Mouse (Mus musculus): ENCODE results near the gene Nectin2. TPM values are rescaled to one million over a fixed set of nuclear protein-coding genes. Genes with fewer than 3 reads are reported as not detected.

Gene Nectin2
- total RNA-seq, 2 experiments from 2014 or later = 1.4 to 1.5 TPM

- intact Hi-C loops (cut with DNase I) = no loop called here
- TF ChIP-seq CTCF (IDR thresholded peaks at IDR 0.05) = no peak
- DNase-seq = no peak
- Histone ChIP-seq H3K27ac (no peak overlapping the region), H3K4me3 (no peak overlapping the region)
Observed at GRCm38 (mm10) chr7:19667434-19667833, 82.8 kb downstream of the Nectin2 start.

- Histone ChIP-seq H3K27ac (peak overlapping the region; percentile 24; the same call in 1 of the 2 replicates), H3K4me3 (no peak overlapping the region)
- intact Hi-C loops (cut with DNase I) = no loop called here
- no peak for DNase-seq
- TF ChIP-seq CTCF (IDR thresholded peaks at IDR 0.05) = peak; percentile 7; the same call in 1 of the 2 replicates
Observed at GRCm38 (mm10) chr7:19666750-19667149, 83.5 kb downstream of the Nectin2 start.

Other genes starting within 250 kb of the Nectin2 start
- gene Bloc1s3, start 242.1 kb downstream of the Nectin2 start, total RNA-seq (2021) = 1 to 10 TPM; 1.7 to 2.1 TPM
- gene Trappc6a, start 242.1 kb downstream of the Nectin2 start, total RNA-seq (2021) = 1 to 10 TPM; 6.2 to 9.9 TPM
- gene Nkpd1, start 232.6 kb downstream of the Nectin2 start, total RNA-seq (2021) = not detected
- 10 to 100 TPM; 48.4 to 49.1 TPM for gene Ppp1r37, start 187.4 kb downstream of the Nectin2 start, total RNA-seq (2021)
- under 1 TPM; 0.45 to 0.51 TPM for gene Zfp296, start 173.2 kb downstream of the Nectin2 start, total RNA-seq (2021)
- gene Gemin7, start 172.9 kb downstream of the Nectin2 start, total RNA-seq (2021) = 10 to 100 TPM; 73.4 to 74.2 TPM
- gene Clasrp, start 146.0 kb downstream of the Nectin2 start, total RNA-seq (2021) = 10 to 100 TPM; 13.7 to 15.1 TPM
- 1 to 10 TPM; 5.1 to 7.9 TPM for gene Relb, start 121.0 kb downstream of the Nectin2 start, total RNA-seq (2021)
- 10 to 100 TPM; 46.6 TPM for gene Clptm1, start 85.5 kb downstream of the Nectin2 start, total RNA-seq (2021)
- not detected for gene Apoc2, start 72.5 kb downstream of the Nectin2 start, total RNA-seq (2021)
- gene Gm44805, start 69.1 kb downstream of the Nectin2 start, total RNA-seq (2021) = not detected
- gene Apoc4, start 69.0 kb downstream of the Nectin2 start, total RNA-seq (2021) = not detected
- 1 to 10 TPM in 1 of 2 experiments, under 1 TPM in 1; 0.64 to 1.1 TPM for gene Apoc1, start 57.8 kb downstream of the Nectin2 start, total RNA-seq (2021)
- 10 to 100 TPM; 38.0 to 61.8 TPM for gene Apoe, start 51.3 kb downstream of the Nectin2 start, total RNA-seq (2021)
- 10 to 100 TPM; 41.0 to 52.4 TPM for gene Tomm40, start 35.0 kb downstream of the Nectin2 start, total RNA-seq (2021)
- 10 to 100 TPM; 21.9 to 26.7 TPM for gene Bcam, start 20.5 kb upstream of the Nectin2 start, total RNA-seq (2021)
- gene Cblc, start 46.3 kb upstream of the Nectin2 start, total RNA-seq (2021) = not detected
- 1 to 10 TPM; 1.3 to 1.5 TPM for gene Bcl3, start 72.3 kb upstream of the Nectin2 start, total RNA-seq (2021)
- gene Gm19345, start 101.5 kb upstream of the Nectin2 start, total RNA-seq (2021) = not detected
- not detected for gene Ceacam16, start 110.8 kb upstream of the Nectin2 start, total RNA-seq (2021)
- not detected for gene Ceacam19, start 137.5 kb upstream of the Nectin2 start, total RNA-seq (2021)
- 1 to 10 TPM; 5.9 to 6.3 TPM for gene Pvr, start 170.7 kb upstream of the Nectin2 start, total RNA-seq (2021)
- gene Igsf23, start 200.3 kb upstream of the Nectin2 start, total RNA-seq (2021) = not detected
- not detected for gene Ceacam20, start 214.9 kb upstream of the Nectin2 start, total RNA-seq (2021)
- not detected for gene Nlrp9b, start 241.0 kb upstream of the Nectin2 start, total RNA-seq (2021)

Measured in gastrocnemius, adult 2 months (tissue).